Mouse (Mus musculus) bone marrow, adult 2 months (tissue): Measurements from ENCODE around the gene Bend6.

Source experiments
- CTCF ChIP-seq: fragments of 200-500 bp; IDR thresholded peaks from 2 replicates; pipeline ENCODE4 v1.5.1; 2011; ENCODE audit warnings: low read length, control low read depth; ENCODE audit not compliant: control insufficient read depth, insufficient read depth
- POLR2A ChIP-seq: fragments of 200-500 bp; IDR thresholded peaks from 2 replicates; pipeline ENCODE4 v1.6.1; 2011; ENCODE audit warnings: low read depth, mild to moderate bottlenecking, control low read depth, low read length, borderline replicate concordance; ENCODE audit not compliant: control insufficient read depth

- no peak for TF ChIP-seq POLR2A
- TF ChIP-seq CTCF: no peak
Measured at GRCm38 (mm10) chr1:33945756-33946155, 38.1 kb upstream of the Bend6 start.
